Mouse (Mus musculus) olfactory bulb, adult 2 months (tissue): ENCODE measurements around the gene Ccnd2. TPM values are rescaled to one million over a fixed set of nuclear protein-coding genes. Genes with fewer than 3 reads are reported as not detected.

Source experiments
- H3K27ac ChIP-seq: fragments of 200-500 bp; 2 replicates; pipeline ENCODE4 v1.5.1; 2012; ENCODE audit warnings: low read depth, low read length; ENCODE audit not compliant: insufficient read depth
- H3K4me1 ChIP-seq: fragments of 200-500 bp; 2 replicates; pipeline ENCODE4 v1.6.1; 2012; ENCODE audit warnings: low read length; ENCODE audit not compliant: control insufficient read depth, insufficient read depth
- H3K4me3 ChIP-seq: fragments of 200-500 bp; 2 replicates; pipeline ENCODE4 v1.5.1; 2012; ENCODE audit warnings: mild to moderate bottlenecking, low read depth, low read length, moderate library complexity; ENCODE audit not compliant: insufficient read depth
- CTCF ChIP-seq: fragments of 200-500 bp; IDR thresholded peaks from 2 replicates; pipeline ENCODE4 v1.5.1; 2012; ENCODE audit warnings: low read depth, mild to moderate bottlenecking, low read length, moderate library complexity; ENCODE audit not compliant: insufficient read depth
- POLR2A ChIP-seq: fragments of 200-500 bp; IDR thresholded peaks from 2 replicates; pipeline ENCODE4 v1.6.1; 2012; ENCODE audit warnings: mild to moderate bottlenecking, low read depth, low read length, moderate library complexity; ENCODE audit not compliant: insufficient read depth
- WGBS: fragments of 180-500 bp; shearing (Covaris S2); methylation state at CpG from one replicate; pipeline ENCODE4 v1.1.7; 2018; 5-methylcytosine and 5-hydroxymethylcytosine counted together
- polyA plus RNA-seq: library from polyadenylated mRNA; stranded (reverse); fragments of >200 nt; gene quantifications from 2 replicates; pipeline ENCODE4 v1.2.4, GENCODE M21; 2012; ENCODE audit warnings: low replicate concordance; ENCODE audit not compliant: missing spikeins, insufficient read depth, insufficient read length

The Ccnd2 gene
- polyA plus RNA-seq, 1 experiment = 47.9 TPM

DNA sequence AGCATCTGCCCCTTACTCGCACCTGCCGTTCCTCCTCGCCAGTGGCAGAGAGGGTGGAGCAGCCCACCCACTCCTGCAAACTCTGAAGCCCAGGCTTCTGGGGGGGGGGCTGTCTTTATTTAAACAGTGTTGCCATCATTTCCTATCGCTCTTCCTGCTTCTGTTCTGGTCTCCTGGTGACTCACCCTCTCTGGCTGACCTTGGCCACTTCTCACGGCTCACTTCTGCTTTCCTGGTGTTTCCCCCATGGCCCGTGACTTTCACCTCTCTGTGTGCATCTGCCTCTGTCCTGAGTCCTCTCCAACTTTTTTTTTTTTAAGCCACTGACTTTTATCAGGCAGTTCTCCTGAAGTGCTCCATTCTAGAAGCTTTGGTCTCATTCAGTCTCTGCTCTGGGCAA lies 10.8 kb upstream of the Ccnd2 start:
- TF ChIP-seq POLR2A = no peak
- TF ChIP-seq CTCF = no peak
- H3K4me1 ChIP-seq = peaks cover 3% of the 10 kb centered on the region
- WGBS = 48% methylated on average over 6 of the region's 6 CpGs
- H3K4me3 ChIP-seq = no peak overlapping the region
- no peak overlapping the region for H3K27ac ChIP-seq

DNA sequence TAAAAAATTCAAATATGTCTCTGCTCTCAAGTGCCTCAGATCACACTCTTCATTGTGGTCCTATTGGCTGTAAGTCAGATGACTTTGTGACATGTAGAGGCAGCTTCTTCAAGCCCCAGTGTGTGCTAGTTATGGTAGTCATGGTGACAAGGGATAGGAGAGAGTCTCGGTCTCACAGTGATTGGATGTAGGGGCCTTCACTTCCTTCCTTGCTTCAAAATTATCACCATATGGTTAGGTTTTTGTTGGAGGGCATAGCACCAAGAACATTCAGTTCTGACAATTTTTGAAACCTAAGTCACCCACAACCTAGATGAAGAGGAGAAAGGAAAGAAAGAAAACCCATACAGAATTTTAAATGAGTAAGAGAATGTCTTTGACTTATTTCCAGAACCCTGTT lies 5.3 kb upstream of the Ccnd2 start:
- no peak for TF ChIP-seq POLR2A
- TF ChIP-seq CTCF = no peak
- 80% methylated on average over 1 of the region's 1 CpGs for WGBS

DNA sequence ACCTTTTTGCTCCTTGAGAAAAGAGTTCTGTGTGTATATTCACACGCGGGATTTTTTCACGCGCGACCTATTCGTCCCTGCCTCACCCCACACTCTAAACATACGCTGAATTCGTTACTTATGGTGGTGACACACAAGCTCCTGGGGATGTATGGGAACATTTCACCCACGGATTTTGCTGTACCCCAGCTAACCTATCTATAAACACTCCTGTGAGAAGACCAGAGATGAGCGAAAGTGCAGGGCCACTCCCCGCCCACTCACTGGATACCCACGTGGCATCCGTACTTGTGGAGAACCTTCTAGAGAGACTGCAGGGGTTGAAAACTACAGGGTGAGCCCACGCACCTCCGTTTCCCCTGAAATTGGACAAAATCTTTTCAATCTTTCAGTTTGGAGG lies 3.5 kb upstream of the Ccnd2 start:
- no peak overlapping the region for H3K27ac ChIP-seq

More for the DNA sequence above, 5.3 kb upstream of the Ccnd2 start:
- H3K4me3 ChIP-seq = no peak overlapping the region
- peaks cover 21% of the 10 kb centered on the region for H3K4me1 ChIP-seq
- no peak overlapping the region for H3K27ac ChIP-seq

DNA sequence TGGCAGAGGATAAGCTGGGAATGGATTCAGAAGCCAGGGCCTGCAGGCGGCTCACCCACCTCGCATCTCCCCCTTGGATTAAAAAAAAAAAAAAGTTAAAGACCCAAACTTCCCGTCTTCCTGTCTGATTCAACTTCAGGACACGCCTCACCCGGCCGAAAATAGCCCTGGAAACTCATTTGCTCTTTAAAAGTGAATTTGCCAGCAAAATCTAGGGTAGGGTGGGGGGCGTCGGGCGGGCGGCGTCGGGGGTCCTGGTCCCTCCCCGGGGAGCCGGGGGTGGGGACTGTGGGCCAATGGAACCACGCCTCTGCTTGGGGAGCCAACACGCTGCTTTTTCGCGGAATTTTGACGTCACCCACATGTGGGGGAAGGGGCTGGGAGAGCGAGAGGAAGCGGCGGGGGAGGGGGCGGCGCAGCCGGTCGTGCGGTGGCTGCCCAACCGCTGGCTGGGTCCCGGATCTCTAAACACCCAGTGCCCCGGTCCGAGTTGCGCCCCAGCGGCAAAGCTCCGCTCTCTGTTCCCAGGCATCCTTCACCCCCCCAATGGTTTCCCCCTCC lies 2.8 kb upstream of the Ccnd2 start:
- Histone ChIP-seq H3K4me3 (peak overlapping the region; percentile 37), H3K27ac (no peak overlapping the region), H3K4me1 (peaks cover 41% of the 10 kb centered on the region)
- TF ChIP-seq CTCF (no peak), POLR2A (no peak)
- 1% methylated on average over 34 of the region's 34 CpGs for WGBS

More for the DNA sequence above, 3.5 kb upstream of the Ccnd2 start:
- H3K4me1 ChIP-seq = peaks cover 35% of the 10 kb centered on the region
- no peak for TF ChIP-seq CTCF
- TF ChIP-seq POLR2A = no peak
- WGBS = 4% methylated on average over 15 of the region's 15 CpGs
- H3K4me3 ChIP-seq = peak overlapping the region; percentile 37

DNA sequence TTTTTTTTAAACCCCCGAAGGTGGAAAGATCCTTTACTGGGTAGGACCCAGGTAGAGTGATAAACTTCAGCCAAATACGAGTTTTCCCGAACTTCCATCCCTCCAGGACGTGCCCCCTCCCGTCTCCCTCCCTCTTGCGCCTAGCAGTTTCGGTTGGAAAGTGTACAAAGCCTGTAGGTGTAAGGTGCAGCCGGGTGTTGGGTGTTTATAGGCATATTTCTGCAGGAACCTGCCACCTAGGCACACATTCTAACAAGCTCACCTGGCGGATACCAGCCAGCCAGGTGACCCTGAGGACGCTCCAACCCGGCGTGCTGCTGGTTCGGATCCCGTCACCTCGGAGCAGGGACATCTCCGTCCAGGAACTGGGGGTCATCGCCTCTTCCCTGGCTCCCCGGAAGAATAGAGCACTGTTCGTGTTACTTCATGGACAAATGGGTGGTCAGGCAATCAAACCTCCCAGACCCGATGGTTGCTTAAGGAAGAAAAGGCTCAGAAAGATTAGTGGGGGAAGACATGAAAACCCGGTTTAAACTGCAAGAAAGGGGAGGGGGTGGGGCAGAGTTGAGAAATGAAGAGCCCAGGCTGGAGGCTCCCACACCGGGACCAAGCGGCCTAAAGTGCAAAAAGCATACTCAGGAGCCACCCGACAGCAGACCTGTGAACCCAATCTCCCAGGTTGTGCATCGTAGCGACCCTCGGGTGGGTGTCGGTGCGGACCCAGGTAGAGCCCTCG lies 2.1 kb upstream of the Ccnd2 start:
- no peak for TF ChIP-seq CTCF
- TF ChIP-seq POLR2A = no peak
- H3K4me3 ChIP-seq = peak overlapping the region; percentile 37; the same call in 1 of the 2 replicates
- no peak overlapping the region for H3K27ac ChIP-seq
- H3K4me1 ChIP-seq = peaks cover 47% of the 10 kb centered on the region
- 5% methylated on average over 30 of the region's 30 CpGs for WGBS

DNA sequence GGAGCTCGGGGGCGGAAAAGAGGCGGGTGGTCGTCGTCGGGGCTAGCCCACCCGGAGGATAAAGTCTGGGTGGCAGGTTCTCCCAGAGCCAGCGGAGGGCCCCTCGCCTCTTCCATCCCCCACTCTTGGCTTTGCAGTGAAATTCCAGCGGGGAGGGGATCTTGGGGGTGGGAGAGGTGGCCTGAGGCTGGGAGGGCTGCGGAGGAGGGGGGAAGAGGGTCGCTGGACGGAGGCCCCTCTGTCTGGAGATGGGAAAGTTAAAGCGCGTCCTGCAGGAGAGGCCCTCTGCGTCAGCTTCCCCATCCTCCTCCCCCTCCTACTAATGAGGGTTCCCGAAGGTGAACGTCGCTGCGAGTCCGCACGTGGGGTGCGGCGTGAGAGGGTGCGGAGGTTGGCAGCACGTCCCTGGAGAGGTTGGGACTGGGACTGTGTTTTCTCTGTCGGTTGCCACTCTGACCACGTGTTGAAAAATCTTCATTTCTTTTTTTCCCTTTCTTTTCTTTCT lies 1.4 kb upstream of the Ccnd2 start:
- H3K27ac ChIP-seq = no peak overlapping the region
- H3K4me3 ChIP-seq = peak overlapping the region; percentile 29
- WGBS = 2% methylated on average over 28 of the region's 28 CpGs
- no peak for TF ChIP-seq POLR2A
- no peak for TF ChIP-seq CTCF
- peaks cover 47% of the 10 kb centered on the region for H3K4me1 ChIP-seq

DNA sequence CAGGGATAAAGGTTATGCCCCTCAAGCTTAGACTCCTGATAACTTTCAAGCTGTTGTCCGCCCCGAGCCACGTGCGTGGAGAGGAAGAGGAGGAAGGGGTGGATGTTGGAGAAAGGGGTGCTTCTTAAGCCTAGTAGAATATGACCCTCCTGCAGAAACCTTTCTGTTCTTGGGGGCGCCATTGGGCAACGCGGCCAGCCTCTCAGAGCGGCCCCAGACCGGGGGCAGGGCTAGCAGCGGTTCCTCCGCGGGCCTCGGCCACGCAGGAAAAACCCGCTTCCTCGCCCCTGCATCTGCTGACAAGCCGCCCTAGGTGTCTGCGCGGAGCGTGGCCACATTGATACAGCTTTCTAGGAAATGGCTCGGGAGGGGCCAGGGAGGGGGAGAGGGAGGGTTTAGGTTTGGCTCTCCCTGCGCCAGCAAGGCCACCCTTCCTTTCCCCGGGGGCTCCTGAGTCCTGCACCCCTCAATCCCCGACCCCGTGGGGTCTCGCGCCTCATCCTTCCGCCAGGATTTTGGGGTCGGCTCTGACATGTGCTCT lies 358 bp downstream of the Ccnd2 start:
- peak overlapping the region; percentile 41 for H3K27ac ChIP-seq

DNA sequence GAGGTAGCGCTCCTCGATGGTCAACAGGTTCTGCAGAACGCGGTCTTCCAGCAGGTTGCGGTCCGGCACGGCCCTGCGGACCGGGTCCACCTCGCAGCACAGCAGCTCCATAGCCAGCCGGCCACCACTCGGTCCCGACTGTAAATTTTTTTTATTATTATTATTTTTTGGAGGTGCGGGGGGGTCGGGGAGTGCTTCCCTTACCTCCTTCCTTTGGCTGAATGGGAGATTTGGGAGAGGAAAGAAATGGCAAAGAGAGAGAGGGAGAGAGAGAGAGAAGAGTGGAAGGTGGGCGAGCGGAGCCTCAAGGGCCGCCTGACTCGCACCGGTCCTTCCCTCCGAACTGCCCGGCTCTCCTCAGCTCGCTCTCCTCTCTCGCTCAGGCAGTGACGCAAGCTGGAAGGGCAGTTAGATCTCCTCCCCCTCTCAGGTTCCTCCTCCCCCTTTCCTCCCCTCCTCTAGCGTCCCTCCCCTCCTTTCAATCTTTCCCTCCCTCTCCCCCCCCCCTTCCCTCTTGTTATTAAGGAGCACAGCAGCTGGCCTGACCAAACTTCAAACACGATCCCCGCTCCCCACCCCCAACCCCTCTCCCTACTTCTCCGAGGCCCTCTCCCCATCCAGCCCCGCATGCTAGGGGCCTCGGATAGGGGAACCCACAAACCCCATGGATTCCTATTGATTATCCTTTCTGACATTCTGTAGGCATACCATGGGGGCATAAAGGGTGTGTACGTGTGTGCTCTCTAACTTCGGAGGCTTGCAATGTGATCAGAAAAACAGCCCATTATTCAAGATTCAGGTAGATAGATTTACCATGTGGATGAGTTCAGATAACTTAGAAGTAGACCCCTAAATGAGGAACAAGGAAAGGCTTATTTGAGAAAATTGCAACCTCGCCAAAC lies 1.1 kb downstream of the Ccnd2 start:
- Histone ChIP-seq H3K27ac (no peak overlapping the region), H3K4me3 (peak overlapping the region; percentile 67), H3K4me1 (peaks cover 47% of the 10 kb centered on the region)
- WGBS = under 1% methylated on average over 34 of the region's 34 CpGs
- TF ChIP-seq POLR2A (peak; percentile 32; the same call in 1 of the 2 replicates), CTCF (no peak)

More for the DNA sequence above, 358 bp downstream of the Ccnd2 start:
- Histone ChIP-seq H3K4me3 (peak overlapping the region; percentile 52), H3K4me1 (peaks cover 47% of the 10 kb centered on the region)
- no peak for TF ChIP-seq POLR2A
- no peak for TF ChIP-seq CTCF
- 1% methylated on average over 29 of the region's 29 CpGs for WGBS
